Mouse (Mus musculus): Measurements from ENCODE around the gene Atg7.

The Atg7 gene

DNA sequence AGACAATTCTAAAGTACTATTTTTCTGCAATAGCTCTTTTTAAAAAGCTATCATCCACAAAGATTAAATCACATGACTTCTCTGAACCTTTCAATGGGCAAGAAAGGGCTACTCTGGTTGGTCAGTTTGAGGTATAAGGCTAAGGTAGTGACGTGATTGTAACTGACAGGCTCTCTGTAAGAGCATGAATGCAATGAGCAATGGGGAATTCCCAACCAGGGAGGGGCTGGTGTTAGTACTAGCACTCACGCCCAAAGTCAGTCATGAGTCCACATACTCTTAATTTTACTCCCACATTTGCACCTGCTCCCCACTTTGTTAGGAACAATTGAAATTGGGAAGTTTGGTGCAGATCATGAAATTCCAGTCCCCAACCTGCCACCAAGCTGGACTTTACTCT, 147.2 kb downstream of the Atg7 start:
- DNase-seq = no peak

DNA sequence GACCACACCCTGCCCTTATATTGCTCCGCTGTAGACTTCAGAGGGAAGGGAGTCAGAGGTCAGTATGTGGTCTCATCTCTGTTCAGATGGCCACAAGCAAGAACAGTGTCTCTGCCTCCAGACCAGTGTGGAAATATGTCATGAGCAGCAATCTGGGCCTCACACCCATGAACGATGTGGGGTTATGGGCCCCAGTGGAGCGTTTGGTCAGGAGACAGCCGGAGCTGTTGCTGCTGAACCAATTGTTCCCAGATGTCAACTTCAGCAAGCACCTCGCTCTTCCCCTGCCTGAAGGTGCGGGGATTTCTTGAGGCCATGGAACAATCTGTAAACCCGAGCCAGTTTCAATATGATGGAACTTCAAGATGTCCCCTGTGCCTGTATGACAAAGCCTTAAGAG, 148.0 kb downstream of the Atg7 start:
- no peak for DNase-seq

DNA sequence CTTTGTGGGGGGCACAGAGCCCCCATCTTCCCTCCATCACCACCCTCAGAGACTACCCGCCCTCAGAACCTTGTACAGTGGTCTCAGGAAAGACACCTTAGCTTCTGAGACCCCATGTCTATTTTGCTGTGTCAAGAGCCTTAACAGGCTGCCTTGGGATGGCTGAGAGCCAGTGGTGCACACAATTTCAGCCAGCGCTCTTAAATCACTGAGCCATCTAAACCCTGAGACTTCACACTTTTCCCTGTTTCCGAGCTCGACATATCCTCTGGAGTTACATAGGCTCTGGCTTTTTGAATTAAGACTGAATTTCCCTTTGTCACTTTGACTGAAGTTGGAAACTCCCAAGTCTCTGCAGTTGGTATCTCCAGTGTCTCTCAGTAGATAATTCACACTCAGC, 148.9 kb downstream of the Atg7 start:
- DNase-seq = no peak

DNA sequence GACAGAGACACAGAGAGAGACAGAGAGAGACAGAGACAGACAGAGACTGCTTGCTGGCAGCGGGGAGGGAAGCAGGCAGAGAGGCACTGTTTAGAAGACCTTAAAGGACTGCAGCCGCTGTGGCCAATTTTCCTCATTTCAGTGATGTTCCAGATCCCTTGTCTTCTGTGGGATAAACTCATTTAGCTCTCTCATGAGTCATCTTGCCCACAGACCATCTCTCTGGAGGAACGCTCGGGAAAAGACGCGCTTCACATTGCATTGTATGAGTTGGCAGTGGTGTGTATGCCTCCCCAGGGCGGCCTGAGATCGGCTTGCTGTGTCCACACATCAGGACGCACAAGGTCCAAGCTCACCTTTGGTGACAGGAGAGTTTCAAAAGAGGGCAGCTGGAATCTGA, 151.8 kb downstream of the Atg7 start:
- DNase-seq = no peak

DNA sequence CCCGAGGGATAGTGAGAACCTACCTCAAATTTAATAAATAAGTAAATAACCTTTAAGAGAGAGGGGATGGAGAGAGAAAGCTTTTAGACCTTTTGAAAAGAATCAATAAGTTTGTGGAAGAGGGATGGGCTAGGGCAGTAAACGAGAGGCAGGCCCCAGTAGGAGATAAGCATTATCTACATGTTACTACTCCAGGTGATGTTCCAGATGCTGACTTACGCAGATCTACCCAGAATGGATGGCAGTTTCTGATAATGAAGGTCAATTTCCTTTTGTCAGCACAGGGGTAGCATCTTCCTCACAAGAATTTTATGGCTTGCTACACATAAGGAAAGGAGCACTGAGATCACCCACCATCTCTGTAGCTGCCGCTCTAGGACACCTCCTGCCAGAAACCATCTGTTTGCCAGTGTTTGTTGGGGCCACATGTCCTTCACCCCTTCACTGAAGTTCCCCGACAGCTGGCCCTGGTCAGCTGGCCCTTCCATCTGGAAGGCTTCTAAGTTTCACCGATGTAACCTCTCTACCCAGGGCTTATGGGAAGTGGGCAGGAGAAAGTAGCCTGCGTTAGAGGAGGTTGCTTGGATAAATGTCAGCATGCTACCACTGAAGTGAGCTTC, 152.9 kb downstream of the Atg7 start:
- DNase-seq = no peak

DNA sequence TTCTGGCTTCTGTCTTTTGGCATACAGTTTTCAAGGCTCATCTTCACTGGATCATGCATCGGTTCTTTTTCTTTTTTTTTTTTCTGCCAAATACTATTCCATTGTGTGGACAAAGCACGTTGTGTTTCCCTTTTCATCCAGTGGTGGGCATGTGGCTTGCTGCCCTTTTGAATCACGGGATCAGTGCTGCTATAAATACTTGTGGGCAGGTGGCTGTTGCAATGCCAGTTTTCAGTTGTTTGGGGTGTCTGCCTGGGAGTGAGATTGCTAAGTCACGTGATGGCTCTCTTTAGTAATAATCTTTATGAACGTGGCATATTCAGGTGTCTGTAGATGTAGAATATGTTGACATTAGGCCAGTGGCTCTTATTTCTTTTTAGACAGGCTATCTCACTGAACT, 155.0 kb downstream of the Atg7 start:
- no peak for DNase-seq

DNA sequence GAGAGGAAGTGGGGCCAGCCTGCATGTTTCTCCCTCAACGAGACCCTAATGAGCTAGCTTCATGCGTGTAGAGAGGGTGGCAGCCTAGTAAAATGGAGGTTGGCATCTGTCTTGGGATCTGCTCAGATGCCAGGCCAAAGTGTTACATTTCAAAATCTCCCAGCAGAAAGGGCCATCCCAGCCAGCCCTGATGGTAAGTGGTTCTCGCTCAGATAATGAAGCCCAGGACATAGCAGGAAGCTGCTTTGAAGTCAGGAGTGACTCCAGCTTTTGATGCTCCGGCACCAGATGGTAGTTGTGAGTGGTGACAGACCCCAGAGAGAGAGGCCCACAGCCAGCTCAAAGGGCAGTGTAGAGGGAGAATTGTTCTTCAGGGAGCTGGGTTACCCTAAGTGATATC, 155.8 kb downstream of the Atg7 start:
- no peak for DNase-seq

DNA sequence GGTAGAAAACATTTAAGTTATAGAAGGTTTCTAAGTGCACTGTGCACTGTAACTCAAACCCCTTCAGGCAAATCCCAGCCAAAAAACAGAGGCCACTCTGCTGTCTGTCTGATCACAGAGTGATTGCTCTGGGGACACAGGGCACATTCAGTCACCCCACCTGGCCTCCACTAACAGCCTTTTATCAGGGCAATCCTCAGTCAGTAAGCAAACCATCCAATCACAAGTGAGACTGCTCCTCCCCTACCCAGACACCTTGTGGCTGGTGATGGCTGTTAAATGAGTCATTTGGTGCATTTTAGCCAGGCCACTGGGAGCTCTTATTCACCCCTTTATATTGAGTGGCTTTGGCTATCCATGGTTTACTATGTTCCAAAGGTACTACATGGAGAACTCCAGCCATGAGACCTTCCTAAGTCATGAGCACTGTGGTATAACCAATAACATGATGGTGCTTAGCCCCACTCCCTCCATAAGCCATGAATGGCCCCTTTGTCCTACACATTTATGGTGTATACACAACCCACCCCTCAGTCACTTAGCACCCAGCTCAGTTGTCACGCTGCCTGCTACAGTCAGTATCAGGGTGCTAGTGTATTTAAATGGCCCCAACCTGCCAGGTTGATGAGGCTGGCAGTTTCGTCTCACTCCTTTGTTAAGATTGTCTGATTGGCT, 157.5 kb downstream of the Atg7 start:
- no peak for DNase-seq

DNA sequence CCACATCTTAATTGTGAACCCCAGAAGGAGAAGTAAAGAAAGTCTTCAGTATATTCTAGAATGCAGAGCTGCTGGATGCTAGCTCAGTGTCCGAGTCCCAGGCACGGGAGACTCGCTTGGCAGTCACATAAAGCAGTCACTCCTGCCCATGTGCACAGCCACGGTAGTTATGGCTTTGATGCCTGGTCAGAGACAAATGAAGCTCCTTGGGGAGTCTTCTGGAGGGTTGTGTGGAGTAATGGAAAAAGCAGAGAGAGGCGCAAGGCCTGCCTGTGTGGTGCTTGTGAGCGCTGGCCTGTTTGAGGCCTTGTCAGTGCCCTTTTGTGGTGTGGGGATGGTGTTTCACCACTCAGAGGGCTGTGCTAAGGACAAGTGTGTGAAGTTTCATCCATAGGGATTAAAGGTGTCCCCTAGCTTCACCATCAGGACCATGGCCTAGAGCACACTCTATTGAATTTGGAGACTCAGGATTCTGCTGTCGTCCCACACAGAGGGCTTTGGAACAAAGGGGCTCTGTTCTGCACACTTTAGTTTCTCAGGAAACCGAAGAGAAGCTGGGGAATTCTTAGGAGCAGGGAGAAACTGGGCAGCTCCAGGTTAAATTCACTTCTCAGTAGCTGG, 161.1 kb downstream of the Atg7 start:
- no peak for DNase-seq

DNA sequence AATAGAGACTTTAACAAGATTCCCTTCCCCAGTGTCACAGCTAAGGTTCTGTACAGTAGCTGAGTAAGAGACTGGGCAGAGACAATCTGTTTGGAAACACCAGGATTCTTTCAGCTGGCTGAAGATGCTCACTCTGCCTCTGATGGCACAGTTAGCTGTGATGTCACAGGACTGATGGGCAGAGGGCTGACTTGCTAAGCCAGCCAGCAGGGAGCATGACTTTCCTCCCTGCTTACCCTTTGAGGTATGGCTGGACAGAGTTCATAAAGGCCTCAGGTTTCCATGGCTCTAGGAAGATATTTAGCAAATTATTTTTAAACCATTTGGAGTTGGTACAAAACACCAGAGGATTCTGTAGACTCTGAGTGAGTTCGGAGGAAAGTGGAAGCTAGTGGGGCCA, 162.0 kb downstream of the Atg7 start:
- no peak for DNase-seq

DNA sequence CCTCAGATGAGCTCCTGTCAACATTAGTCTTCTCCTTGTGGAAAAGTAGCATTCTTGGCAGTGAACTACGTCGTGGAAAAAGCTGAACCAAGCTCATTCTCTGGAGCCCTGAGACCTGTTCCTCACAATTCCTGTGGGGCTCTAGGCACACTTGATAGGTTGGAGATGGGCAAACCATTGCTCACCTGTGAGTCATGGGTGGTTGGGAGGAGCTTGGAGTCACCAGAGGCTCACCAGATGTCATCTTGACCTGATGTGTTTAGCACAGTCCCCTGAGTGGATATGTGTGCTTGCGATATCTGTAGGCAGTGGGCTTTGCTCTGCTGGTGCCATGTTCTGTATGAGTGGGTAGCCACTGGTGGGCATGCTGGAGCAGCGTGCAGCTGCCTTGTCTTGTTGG, 163.0 kb downstream of the Atg7 start:
- no peak for DNase-seq

DNA sequence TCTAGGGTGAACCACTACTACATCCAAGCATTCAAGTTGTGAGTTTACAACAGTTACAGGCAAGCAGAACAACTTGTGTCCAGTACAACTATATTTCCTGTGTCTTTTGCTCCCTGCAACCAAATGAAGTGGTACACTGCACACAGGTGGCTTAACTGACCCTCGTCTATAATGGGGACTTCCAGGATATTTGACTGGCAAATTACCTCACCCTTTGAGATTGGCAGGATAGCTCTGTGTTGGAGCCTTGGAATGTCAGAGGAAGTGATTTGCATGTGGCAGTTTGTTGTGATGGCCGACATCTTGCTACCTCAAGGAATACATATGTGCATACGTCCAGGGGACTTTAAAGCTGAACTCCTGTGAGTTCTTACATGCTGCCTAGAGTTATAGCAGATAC, 164.6 kb downstream of the Atg7 start:
- DNase-seq = no peak

DNA sequence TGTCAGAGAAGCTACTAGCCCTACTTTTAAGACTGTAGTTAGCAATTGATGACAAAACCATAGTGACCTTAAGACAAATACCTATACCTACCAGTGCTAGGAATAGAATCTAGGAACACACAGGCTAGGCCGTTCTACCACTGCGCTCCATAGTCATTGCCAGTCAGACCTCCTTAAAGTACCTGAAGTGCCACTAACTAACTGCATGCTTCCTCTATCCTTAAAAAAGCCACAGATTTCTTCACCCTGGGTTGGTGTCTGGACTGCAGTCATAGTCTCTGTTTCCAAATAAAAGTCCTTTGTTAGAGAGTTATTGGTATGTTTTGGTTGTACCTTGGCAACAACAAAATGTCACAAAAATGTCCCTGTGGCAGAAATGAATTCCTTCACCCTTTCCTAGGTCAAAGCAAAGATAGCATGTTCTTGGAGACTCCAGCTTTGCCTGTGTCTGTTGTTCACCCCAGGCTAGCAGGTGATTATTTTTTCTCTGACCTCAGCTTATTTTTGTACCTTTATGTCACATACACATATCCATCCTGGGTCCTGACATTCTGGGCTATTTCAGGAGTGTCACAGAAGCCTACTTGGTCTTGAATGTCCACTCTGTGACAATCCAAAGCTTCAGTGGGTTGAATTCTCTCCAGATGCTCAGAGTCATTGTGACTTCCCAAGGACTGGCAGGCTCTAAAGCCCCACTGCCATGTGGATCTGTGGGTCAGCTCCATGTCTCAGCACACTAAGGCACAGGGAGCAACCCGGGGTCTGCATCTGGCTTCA, 165.9 kb downstream of the Atg7 start:
- no peak for DNase-seq

DNA sequence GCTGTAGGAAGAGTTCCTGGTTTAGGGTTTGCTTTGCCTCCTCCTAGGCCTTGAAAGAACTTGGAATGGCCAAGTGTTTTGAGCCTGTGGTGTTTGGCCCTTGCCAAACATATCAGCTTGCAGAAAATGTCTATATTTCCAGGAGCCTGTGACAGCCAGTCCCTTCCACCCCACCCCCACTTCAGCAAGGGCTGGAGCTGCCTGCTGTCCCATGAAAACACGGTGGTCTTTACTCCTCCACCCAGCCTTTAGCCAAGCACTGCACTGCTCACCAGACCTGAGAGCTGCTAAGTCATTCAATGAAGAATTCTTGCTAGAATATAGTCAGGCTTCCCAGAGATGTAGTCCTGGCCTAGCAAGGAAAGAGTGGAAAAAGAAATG, 166.5 kb downstream of the Atg7 start:
- DNase-seq = no peak

DNA sequence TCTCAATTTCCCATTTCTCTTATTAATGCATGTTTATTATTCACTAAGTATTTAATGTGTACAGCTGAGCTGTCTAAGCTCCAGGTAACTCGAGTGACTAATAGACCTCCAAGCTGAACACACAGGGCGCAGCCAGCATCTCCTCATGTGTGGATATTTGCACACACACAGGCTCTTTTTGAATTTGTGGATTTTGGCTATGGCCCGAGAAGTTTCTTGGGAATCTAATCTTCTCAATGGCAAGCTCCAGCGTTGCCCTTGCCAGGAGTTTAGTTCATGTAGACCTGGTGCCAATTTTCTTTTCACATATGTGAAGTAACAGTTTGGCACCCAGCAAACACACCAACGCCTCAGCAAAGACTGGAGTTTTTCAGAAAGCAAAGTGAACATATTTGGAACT, 169.4 kb downstream of the Atg7 start:
- DNase-seq = peak; percentile 26

DNA sequence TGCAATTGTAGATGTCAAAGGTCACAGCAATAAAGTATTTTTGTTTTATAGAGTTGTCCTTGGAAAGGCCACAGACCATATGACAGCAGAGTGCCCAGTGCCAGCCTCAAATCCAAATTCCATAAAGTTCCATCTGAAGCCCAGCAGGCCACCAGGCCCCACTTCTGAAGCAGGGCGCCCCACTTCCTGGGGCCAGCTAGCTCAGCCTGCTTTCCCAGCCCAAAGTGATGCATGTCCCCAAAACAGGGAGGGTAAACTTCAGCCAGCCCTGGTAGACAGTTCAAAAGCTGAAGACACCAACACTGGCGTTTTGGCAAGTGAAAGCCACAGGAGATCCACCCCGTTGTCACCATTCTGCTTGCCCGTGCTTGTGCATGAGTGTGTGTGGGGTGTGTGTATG, 169.9 kb downstream of the Atg7 start:
- no peak for DNase-seq

DNA sequence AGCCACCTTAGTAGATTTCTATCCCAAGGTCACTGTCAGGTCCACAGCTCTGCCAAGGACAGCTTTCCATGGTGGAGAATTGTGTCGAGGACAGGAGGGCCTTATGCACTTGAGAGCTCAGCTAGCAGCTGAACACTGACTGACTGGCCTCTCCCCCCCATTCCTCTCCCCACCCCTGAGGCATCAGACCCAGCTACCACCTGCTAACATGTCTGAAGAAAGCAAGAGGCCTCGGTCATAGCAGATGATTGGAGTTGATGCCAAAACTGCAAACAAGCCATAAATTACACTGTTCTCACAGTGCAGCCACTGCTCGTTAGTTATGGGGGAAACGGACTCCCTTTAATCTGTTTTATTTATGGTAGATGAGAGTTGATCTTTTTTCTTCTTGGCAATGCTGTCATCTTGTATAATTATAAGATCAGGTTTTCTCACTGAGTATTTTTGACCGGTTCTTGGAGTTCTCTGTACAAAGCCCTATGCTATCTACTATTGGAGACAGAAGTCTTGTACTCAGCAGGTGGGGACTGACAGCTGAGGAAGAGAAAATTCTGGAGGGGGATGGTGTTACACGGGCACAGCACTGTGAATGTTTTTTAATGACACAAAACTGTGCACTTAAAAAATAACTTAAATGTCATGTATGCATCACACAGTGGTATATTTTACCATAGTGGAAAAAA, 171.4 kb downstream of the Atg7 start:
- no peak for DNase-seq

DNA sequence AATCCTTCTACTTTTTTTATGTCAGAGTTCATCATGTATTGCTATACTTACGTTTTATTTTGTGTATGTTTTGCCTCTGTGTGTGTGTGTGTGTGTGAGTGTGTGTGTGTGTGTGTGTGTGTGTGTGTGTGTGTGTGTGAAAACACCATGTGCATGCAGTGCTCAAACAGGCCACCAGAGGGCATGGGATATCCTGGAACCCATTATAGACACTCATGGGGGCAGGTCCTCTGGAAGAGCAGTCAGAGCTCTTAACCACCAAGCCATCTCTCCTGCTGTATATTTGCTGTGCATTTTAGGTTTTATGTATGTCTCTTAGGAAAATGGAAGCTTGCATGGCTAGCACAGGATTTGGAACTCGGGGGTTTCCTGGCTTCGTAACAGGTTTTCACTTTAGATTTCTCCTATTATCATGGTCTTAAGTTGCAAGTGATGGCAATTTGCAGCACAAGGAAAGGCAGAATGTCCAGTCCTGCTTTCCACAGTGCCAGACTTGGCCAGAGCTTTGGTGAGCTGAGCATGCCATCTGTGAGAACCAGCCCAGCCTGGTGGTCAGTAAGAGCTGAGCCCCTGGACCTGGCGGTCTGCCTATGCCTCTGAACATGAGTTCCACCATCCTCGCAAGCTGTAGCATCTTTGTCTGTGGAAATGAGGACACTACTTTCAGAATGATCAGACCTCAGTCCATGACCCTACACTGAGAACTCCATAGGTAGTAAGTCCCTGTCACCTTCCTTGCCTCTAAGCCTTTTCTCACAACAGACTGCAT, 172.2 kb downstream of the Atg7 start:
- DNase-seq = peak; percentile 50

DNA sequence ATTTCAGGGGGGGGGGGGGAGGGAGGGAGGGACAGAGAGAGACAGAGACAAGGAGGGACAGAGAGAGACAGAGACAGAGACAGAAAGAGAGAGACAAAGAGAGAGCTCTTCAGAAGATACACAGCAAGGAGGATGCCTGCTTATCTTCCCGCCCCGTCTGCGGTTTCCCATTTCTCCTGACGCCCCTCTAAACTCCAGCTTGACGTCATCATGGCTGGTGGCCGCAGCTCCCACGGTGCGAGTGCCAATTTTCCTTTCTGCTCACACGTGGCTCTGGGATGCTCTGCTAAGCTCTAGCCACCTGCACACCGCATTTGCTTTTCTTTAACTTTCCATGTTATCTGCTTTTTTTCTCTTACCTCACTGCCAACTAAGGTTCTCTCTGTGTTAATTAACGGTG, 175.1 kb downstream of the Atg7 start:
- DNase-seq = no peak

DNA sequence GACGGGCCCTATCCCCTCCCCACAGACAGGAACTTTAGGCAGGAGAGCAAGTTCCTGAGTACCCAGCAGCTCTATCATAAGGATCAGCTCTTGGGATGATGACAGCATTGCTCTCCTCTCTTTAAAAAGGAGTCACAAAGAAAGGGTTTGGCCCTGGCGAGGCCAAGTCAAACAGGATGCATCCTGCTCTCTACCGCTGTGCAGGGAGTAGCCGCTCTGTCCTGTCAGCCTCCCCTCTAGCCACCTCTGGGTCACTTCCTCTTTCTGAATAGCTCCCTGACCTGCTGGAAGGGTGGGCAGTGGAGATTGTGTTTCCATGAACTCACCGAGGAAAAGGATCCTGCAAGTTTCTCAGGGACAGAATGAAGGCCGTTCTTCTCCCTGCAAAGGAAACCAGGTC, 175.6 kb downstream of the Atg7 start:
- DNase-seq = no peak

DNA sequence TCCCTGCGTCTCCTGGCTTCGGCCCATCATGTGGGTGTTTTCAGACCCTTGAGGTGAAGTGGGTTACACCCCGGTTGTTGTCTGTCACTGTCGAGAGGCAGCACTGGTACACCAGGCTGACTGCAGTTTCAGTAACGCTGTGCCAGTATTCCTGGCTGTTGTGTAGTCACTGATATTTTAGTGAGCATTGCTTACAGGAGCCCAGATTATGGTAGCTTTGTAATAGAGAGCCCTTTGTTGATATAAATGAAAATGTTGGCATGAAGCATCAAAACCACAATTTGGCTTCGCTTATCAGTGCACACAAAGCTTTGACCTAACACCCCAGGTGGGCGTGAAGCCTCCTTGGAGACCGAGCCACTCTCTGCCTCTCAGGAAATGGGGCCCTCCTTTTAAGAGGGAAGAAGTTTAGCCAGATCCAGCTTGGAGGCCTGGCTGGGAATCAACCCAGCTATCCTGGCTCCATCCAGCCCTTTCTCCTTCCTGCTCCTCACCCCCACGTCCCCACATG, 177.1 kb downstream of the Atg7 start:
- DNase-seq = no peak

DNA sequence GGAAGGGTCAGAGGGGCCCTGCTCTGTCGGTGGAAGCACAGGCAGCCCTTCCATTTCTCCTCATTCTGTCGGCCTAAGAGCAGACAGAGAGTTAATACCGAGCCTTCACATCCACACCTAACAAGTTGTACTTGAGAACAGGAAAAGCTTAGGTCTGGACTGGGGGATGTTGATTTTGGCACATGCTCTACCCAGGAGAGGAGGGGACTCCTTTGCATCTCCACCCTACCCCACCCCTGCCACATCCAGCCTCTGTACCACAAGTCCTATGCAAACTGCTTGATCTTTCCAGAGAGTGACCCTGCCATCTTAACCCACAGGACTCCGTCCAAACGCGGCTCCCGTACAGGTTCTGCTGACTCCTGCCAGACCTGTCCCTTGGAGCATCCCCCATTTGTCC, 178.7 kb downstream of the Atg7 start:
- DNase-seq = no peak
